Mouse (Mus musculus): ENCODE measurements at regions not wholly inside any gene's neighbourhood (a gene's known extent, or its start where the extent isn't known, plus 50 kb on each side); places are given as distances from the start of the nearest gene placed in this dataset.

DNA sequence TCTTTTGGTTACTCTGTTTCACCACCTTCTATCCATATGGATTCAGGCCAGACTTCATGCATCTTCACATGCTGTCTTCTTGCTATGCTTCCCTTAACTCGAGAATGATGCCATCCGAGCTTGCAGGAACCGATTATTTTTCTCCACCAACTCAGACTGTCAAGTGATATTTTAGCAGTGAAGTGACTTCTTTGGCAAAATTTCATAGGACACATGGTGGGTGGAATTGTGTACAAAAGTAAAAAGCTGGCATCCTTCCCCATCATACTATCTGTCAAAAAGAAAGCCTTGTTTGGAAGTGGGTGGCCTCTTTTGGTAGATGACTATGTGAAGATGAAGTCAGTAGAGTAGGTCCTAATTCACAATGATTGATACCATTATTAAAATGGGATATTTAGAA lies 83.2 kb upstream of the Slc34a2 start:
- TF ChIP-seq EP300 (IDR thresholded peaks at IDR 0.05; ENCODE audit: insufficient read depth, low read depth, low read length), result no peak
- TF ChIP-seq POLR2A (IDR thresholded peaks at IDR 0.05; ENCODE audit: insufficient read depth, low read depth, low read length), result no peak

Measured in heart, adult 2 months (tissue).